Mouse (Mus musculus) heart, adult 2 months (tissue): ENCODE measurements around the gene Thbs2.

Source experiments
- CTCF ChIP-seq: fragments of 200-600 bp; IDR thresholded peaks from 2 replicates; pipeline ENCODE4 v1.8.1; 2022; ENCODE audit warnings: antibody characterized with exemption, mild to moderate bottlenecking, moderate library complexity
- POLR2A ChIP-seq: fragments of 200-500 bp; IDR thresholded peaks from 2 replicates; pipeline ENCODE4 v1.6.1; 2011; ENCODE audit warnings: mild to moderate bottlenecking, low read depth, low read length, control low read depth; ENCODE audit not compliant: insufficient read depth

DNA sequence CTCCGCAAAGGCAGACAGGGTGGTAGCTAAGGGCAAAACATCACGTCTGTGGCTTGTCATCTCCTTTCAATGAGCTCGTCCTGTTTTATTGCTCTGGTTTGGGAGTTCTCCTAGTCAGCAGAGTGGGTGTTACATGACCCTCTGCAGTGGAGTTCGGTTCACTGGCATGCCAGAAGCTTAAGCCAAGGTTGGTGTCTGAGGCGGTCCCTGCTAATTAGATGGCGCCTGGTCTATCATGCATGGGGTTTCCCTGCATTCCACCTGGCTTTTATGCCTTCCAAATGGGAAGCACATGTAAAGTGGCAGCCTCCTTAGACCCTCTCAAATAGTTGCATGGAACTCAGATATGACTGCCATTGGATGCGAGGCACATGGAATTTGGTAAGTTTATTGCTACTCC is 42.0 kb downstream of the Thbs2 start:
- TF ChIP-seq POLR2A: no peak
- TF ChIP-seq CTCF: no peak
